Mouse (Mus musculus) left cerebral cortex, postnatal 25 days (tissue): Measurements from ENCODE around the gene C1qc. TPM values are rescaled to one million over a fixed set of nuclear protein-coding genes. Genes with fewer than 3 reads are reported as not detected.
A peak's percentile ranks its signal among the peaks of the same experiment; 100 is the strongest.

Experiments used
- DNase-seq, 2 experiments: peaks; one replicate each; pipeline ENCODE4 v3.0.0; 2022; ENCODE audit warnings: low spot score in 2 of 2, mixed read lengths in 1 of 2
- intact Hi-C: fragments of 180-260 bp; cut with DNase I; formaldehyde crosslinking; loops from one replicate; pipeline ENCODE4 v1.15.1; 2025
- total RNA-seq, 2 experiments: library from RNA; stranded (reverse); gene quantifications; 2 replicates each; pipeline ENCODE4 v1.2.3; 2021

Gene C1qc
- 10 to 100 TPM; 38.3 to 44.1 TPM for total RNA-seq

GRCm38 (mm10) chr4:136892811-136893210, at the start of gene C1qc:
C1qc (minus strand) TSS chr4:136893065.
- intact Hi-C loops, result loop anchor here (10.0 kb wide), 2 partner anchors 412 to 682 kb away; partner anchors contain the start of gene Ldlrad2
- DNase-seq, result peak in 1 of 2 experiments; percentile 48

- intact Hi-C loops, result no loop called here
- DNase-seq, result no peak
Measured at GRCm38 (mm10) chr4:136937935-136938334, 45.1 kb upstream of the C1qc start.

- intact Hi-C loops, result no loop called here
Measured at GRCm38 (mm10) chr4:136937344-136937743, 44.5 kb upstream of the C1qc start.

GRCm38 (mm10) chr4:136934746-136935613, 42.1 kb upstream of the C1qc start:
- DNase-seq, result no peak
- intact Hi-C loops, result no loop called here

More at GRCm38 (mm10) chr4:136937344-136937743, 44.5 kb upstream of the C1qc start:
- no peak for DNase-seq

- intact Hi-C loops, result no loop called here
Measured at GRCm38 (mm10) chr4:136930474-136930873, 37.6 kb upstream of the C1qc start.

GRCm38 (mm10) chr4:136928928-136929327, 36.1 kb upstream of the C1qc start:
- intact Hi-C loops, result loop anchor here (5.0 kb wide), 1 partner anchor 53 kb away; no protein-coding TSS in a partner anchor
- peak; percentile 13 to 37 for DNase-seq

More at GRCm38 (mm10) chr4:136930474-136930873, 37.6 kb upstream of the C1qc start:
- DNase-seq, result no peak

GRCm38 (mm10) chr4:136925804-136926203, 32.9 kb upstream of the C1qc start:
- no peak for DNase-seq
- intact Hi-C loops, result loop anchor here (5.0 kb wide), 1 partner anchor 56 kb away; no protein-coding TSS in a partner anchor

- no peak for DNase-seq
Measured at GRCm38 (mm10) chr4:136924529-136924928, 31.7 kb upstream of the C1qc start.

GRCm38 (mm10) chr4:136919526-136919925, 26.7 kb upstream of the C1qc start:
- intact Hi-C loops, result no loop called here
- peak in 1 of 2 experiments; percentile 52 for DNase-seq

More at GRCm38 (mm10) chr4:136924529-136924928, 31.7 kb upstream of the C1qc start:
- intact Hi-C loops, result no loop called here

GRCm38 (mm10) chr4:136918834-136919233, 26.0 kb upstream of the C1qc start:
- intact Hi-C loops, result no loop called here
- DNase-seq, result no peak

GRCm38 (mm10) chr4:136917165-136917524, 24.3 kb upstream of the C1qc start:
- intact Hi-C loops, result no loop called here
- no peak for DNase-seq

- DNase-seq, result no peak
- intact Hi-C loops, result no loop called here
Measured at GRCm38 (mm10) chr4:136916359-136917164, 23.7 kb upstream of the C1qc start.

- no peak for DNase-seq
- intact Hi-C loops, result no loop called here
Measured at GRCm38 (mm10) chr4:136912841-136913240, 20.0 kb upstream of the C1qc start.

GRCm38 (mm10) chr4:136911804-136912203, 18.9 kb upstream of the C1qc start:
- intact Hi-C loops, result no loop called here
- peak in 1 of 2 experiments; percentile 54 for DNase-seq

GRCm38 (mm10) chr4:136911211-136911646, 18.4 kb upstream of the C1qc start:
- intact Hi-C loops, result no loop called here
- no peak for DNase-seq

GRCm38 (mm10) chr4:136907809-136908208, 14.9 kb upstream of the C1qc start:
- peak in 1 of 2 experiments; percentile 38 for DNase-seq
- intact Hi-C loops, result no loop called here

- intact Hi-C loops, result no loop called here
- no peak for DNase-seq
Measured at GRCm38 (mm10) chr4:136907033-136907432, 14.2 kb upstream of the C1qc start.

GRCm38 (mm10) chr4:136904767-136905539, 12.1 kb upstream of the C1qc start:
- peak in 1 of 2 experiments; percentile 11 for DNase-seq
- intact Hi-C loops, result no loop called here

- intact Hi-C loops, result loop anchor here (10.0 kb wide), 2 partner anchors 406 to 676 kb away; partner anchors contain the start of gene Ldlrad2
Measured at GRCm38 (mm10) chr4:136899154-136899553, 6.3 kb upstream of the C1qc start.

More at GRCm38 (mm10) chr4:136899154-136899553, 6.3 kb upstream of the C1qc start:
- no peak for DNase-seq
